Mouse (Mus musculus) CH12.LX (cell line): Measurements from ENCODE around the gene Ppil3.

Experiments
- CTCF ChIP-seq, 2 experiments: IDR thresholded peaks in 1 of 2; conservative IDR thresholded peaks in 1 of 2; 2 replicates each; pipeline ENCODE4 v1.5.1; 2011 to 2012; ENCODE audit warnings: low read depth in 2 of 2, low read length in 2 of 2, improper control_type of control experiment in 1 of 2, inconsistent platforms in 1 of 2, mild to moderate bottlenecking in 1 of 2, moderate library complexity in 1 of 2
- MAFK ChIP-seq: IDR thresholded peaks from 2 replicates; pipeline ENCODE4 v1.6.1; 2011; ENCODE audit warnings: low read length, improper control_type of control experiment; ENCODE audit not compliant: insufficient replicate concordance
- POLR2A ChIP-seq: IDR thresholded peaks from 2 replicates; pipeline ENCODE4 v1.6.1; 2011; ENCODE audit warnings: low read depth, mild to moderate bottlenecking, improper control_type of control experiment, low read length
- TBP ChIP-seq: conservative IDR thresholded peaks from 2 replicates; pipeline ENCODE4 v1.6.1; 2011; ENCODE audit warnings: low read depth, low read length, improper control_type of control experiment
- ZNF384 ChIP-seq: IDR thresholded peaks from 2 replicates; pipeline ENCODE4 v1.6.1; 2012; ENCODE audit warnings: low read depth, low read length, improper control_type of control experiment, inconsistent platforms

GRCm38 (mm10) chr1:58396179-58396578 lies 49.1 kb downstream of the Ppil3 start:
- TF ChIP-seq MAFK (no peak), TBP (no peak), ZNF384 (no peak), POLR2A (no peak), CTCF (conservative IDR thresholded peaks at IDR 0.05 in 1 of 2, IDR thresholded peaks at IDR 0.05 in 1 of 2; ENCODE audit: low read depth in 2 of 2, low read length in 2 of 2) (peak in 1 of 2 experiments; percentile 31; a peak in 1 of 4 replicates)
